Mouse (Mus musculus) heart, adult 2 months (tissue): ENCODE data around the gene Tenm3. TPM values are rescaled to one million over a fixed set of nuclear protein-coding genes. Genes with fewer than 3 reads are reported as not detected.

Experiments
- DNase-seq, 2 experiments: peaks; one replicate each; pipeline ENCODE4 v3.0.0; 2021
- H3K27ac ChIP-seq: fragments of 200-600 bp; 2 replicates; pipeline ENCODE4 v1.8.1; 2022
- H3K27me3 ChIP-seq: fragments of 200-500 bp; 2 replicates; pipeline ENCODE4 v1.6.1; 2012; ENCODE audit warnings: mild to moderate bottlenecking, low read length, inconsistent platforms, mixed read lengths; ENCODE audit not compliant: control insufficient read depth, insufficient read depth
- H3K36me3 ChIP-seq: fragments of 200-500 bp; 2 replicates; pipeline ENCODE4 v1.6.1; 2012; ENCODE audit warnings: low read length, inconsistent platforms; ENCODE audit not compliant: control insufficient read depth, insufficient read depth
- H3K4me1 ChIP-seq: fragments of 200-500 bp; 2 replicates; pipeline ENCODE4 v1.6.1; 2011; ENCODE audit warnings: low read length; ENCODE audit not compliant: control insufficient read depth, insufficient read depth
- H3K4me3 ChIP-seq: fragments of 200-600 bp; 2 replicates; pipeline ENCODE4 v1.8.1; 2022
- H3K79me2 ChIP-seq: fragments of 200-500 bp; replicated peaks from 2 replicates; pipeline ENCODE4 v1.6.1; 2012; ENCODE audit warnings: mild to moderate bottlenecking, inconsistent platforms, low read length, moderate library complexity, mixed read lengths; ENCODE audit not compliant: control insufficient read depth, insufficient read depth
- H3K9ac ChIP-seq: fragments of 200-500 bp; 2 replicates; pipeline ENCODE4 v1.6.1; 2012; ENCODE audit warnings: low read depth, mild to moderate bottlenecking, control low read depth, inconsistent platforms, low read length, mixed read lengths
- CTCF ChIP-seq: fragments of 200-600 bp; IDR thresholded peaks from 2 replicates; pipeline ENCODE4 v1.8.1; 2022; ENCODE audit warnings: antibody characterized with exemption, mild to moderate bottlenecking, moderate library complexity
- EP300 ChIP-seq: fragments of 200-500 bp; IDR thresholded peaks from 2 replicates; pipeline ENCODE4 v1.6.1; 2011; ENCODE audit warnings: low read depth, low read length, control low read depth; ENCODE audit not compliant: insufficient read depth
- POLR2A ChIP-seq: fragments of 200-500 bp; IDR thresholded peaks from 2 replicates; pipeline ENCODE4 v1.6.1; 2011; ENCODE audit warnings: mild to moderate bottlenecking, low read depth, low read length, control low read depth; ENCODE audit not compliant: insufficient read depth
- WGBS: fragments of 180-500 bp; shearing (Covaris S2); methylation state at CpG from one replicate; pipeline ENCODE4 v1.1.7; 2018; 5-methylcytosine and 5-hydroxymethylcytosine counted together
- intact Hi-C: fragments of 180-260 bp; cut with DNase I; formaldehyde crosslinking; loops from one replicate; pipeline ENCODE4 v1.15.1; 2025
- polyA plus RNA-seq: library from polyadenylated mRNA; depleted of rRNA; stranded (reverse); fragments of >200 nt; gene quantifications from 2 replicates; pipeline ENCODE4 v1.2.3, GENCODE M21; 2012
- total RNA-seq, 2 experiments: library from RNA; stranded (reverse); gene quantifications; 2 replicates each; pipeline ENCODE4 v1.2.3; 2021

Gene Tenm3
- total and polyA plus RNA-seq, 3 experiments = 2.0 to 3.8 (median 2.2) TPM

- Histone ChIP-seq H3K27ac (no peak overlapping the region), H3K79me2 (no peaks in the 10 kb centered on the region), H3K9ac (no peak overlapping the region), H3K27me3 (no peaks in the 10 kb centered on the region), H3K4me3 (no peak overlapping the region), H3K36me3 (no peaks in the 10 kb centered on the region), H3K4me1 (no peaks in the 10 kb centered on the region; the same call in 1 of the 2 replicates)
- no peak for DNase-seq
- 82% methylated on average over 25 of the region's 25 CpGs for WGBS
- intact Hi-C loops = loop anchor here (5.0 to 10.0 kb wide), 2 partner anchors 624 to 817 kb away; partner anchors contain the start of gene Tenm3
- TF ChIP-seq CTCF = no peak
- no peak for TF ChIP-seq EP300
- no peak for TF ChIP-seq POLR2A
Measured at GRCm38 (mm10) chr8:48220529-48221181, 623.1 kb downstream of the Tenm3 start.

GRCm38 (mm10) chr8:48215071-48215501, 628.7 kb downstream of the Tenm3 start:
- no peak overlapping the region for H3K9ac ChIP-seq
- H3K4me1 ChIP-seq = no peaks in the 10 kb centered on the region
- intact Hi-C loops = no loop called here
- H3K36me3 ChIP-seq = no peaks in the 10 kb centered on the region
- no peak for DNase-seq
- no peaks in the 10 kb centered on the region for H3K79me2 ChIP-seq
- TF ChIP-seq CTCF (no peak), EP300 (no peak), POLR2A (no peak)
- H3K27me3 ChIP-seq = no peaks in the 10 kb centered on the region
- 27% methylated on average over 9 of the region's 9 CpGs for WGBS
- no peak overlapping the region for H3K27ac ChIP-seq
- no peak overlapping the region for H3K4me3 ChIP-seq

GRCm38 (mm10) chr8:48214386-48214785, 629.4 kb downstream of the Tenm3 start:
- Histone ChIP-seq H3K27ac (no peak overlapping the region), H3K4me1 (no peaks in the 10 kb centered on the region), H3K9ac (no peak overlapping the region), H3K79me2 (no peaks in the 10 kb centered on the region), H3K4me3 (no peak overlapping the region), H3K36me3 (no peaks in the 10 kb centered on the region), H3K27me3 (no peaks in the 10 kb centered on the region)
- TF ChIP-seq EP300 (no peak), CTCF (no peak), POLR2A (no peak)
- WGBS = 77% methylated on average over 6 of the region's 6 CpGs
- no peak for DNase-seq
- intact Hi-C loops = no loop called here

- no peak overlapping the region for H3K27ac ChIP-seq
- no peak overlapping the region for H3K9ac ChIP-seq
- H3K4me1 ChIP-seq = no peaks in the 10 kb centered on the region; the same call in 1 of the 2 replicates
- no peaks in the 10 kb centered on the region for H3K79me2 ChIP-seq
- no peaks in the 10 kb centered on the region for H3K27me3 ChIP-seq
- H3K36me3 ChIP-seq = no peaks in the 10 kb centered on the region
- TF ChIP-seq EP300 = no peak
- no peak for TF ChIP-seq POLR2A
- no peak for TF ChIP-seq CTCF
- WGBS = 87% methylated on average over 9 of the region's 9 CpGs
- no peak overlapping the region for H3K4me3 ChIP-seq
- intact Hi-C loops = no loop called here
- DNase-seq = no peak
Measured at GRCm38 (mm10) chr8:48211931-48212330, 631.8 kb downstream of the Tenm3 start.

- Histone ChIP-seq H3K36me3 (no peaks in the 10 kb centered on the region), H3K27ac (no peak overlapping the region), H3K9ac (no peak overlapping the region), H3K4me3 (no peak overlapping the region), H3K4me1 (no peaks in the 10 kb centered on the region; the same call in 1 of the 2 replicates), H3K27me3 (no peaks in the 10 kb centered on the region), H3K79me2 (no peaks in the 10 kb centered on the region)
- TF ChIP-seq CTCF (no peak), POLR2A (no peak), EP300 (no peak)
- DNase-seq = peak in 1 of 2 experiments; percentile 37
- 64% methylated on average over 6 of the region's 6 CpGs for WGBS
- intact Hi-C loops = no loop called here
Measured at GRCm38 (mm10) chr8:48207567-48207966, 636.2 kb downstream of the Tenm3 start.

- no peak overlapping the region for H3K9ac ChIP-seq
- H3K27me3 ChIP-seq = no peaks in the 10 kb centered on the region
- peak; percentile 16; the same call in 1 of the 2 replicates for TF ChIP-seq CTCF
- TF ChIP-seq EP300 = no peak
- no peak overlapping the region for H3K27ac ChIP-seq
- 63% methylated on average over 8 of the region's 8 CpGs for WGBS
- no peaks in the 10 kb centered on the region; the same call in 1 of the 2 replicates for H3K4me1 ChIP-seq
- H3K36me3 ChIP-seq = no peaks in the 10 kb centered on the region
- intact Hi-C loops = no loop called here
- H3K79me2 ChIP-seq = no peaks in the 10 kb centered on the region
- DNase-seq = no peak
- H3K4me3 ChIP-seq = no peak overlapping the region
Measured at GRCm38 (mm10) chr8:48206922-48207321, 636.8 kb downstream of the Tenm3 start.
